ENCODE assay signal across 8 mouse cellular contexts in the genomic region with DNA sequence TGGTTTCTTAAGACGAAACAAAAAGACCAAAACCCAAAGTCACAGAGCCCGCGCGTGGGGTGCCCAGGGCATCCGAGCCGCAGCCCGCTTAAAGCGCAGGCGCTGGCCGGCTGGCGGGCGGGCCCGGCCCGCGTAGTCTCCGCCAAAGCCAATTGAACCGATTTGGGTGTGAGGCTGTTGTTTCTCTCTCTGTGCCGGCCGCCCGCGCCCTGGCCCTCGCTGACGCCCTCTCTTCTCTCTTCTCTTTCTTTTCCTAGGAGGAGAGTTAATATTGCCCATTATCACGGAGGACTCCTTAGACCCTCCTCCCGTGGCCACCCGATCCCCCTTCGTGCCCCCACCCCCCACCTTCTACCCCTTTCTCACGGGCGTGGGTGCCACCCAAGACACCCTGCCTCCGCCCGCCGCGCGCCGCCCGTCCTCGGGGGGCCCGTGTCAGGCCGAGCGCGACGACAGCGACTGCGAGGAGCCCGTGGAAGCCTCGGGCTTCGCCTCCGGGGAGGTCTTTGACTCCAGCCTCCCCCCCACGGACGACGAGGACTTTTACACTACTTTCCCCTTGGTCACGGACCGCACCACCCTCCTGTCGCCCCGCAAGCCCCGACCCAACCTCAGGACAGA. TPM values are rescaled to one million over a fixed set of nuclear protein-coding genes. Genes with fewer than 3 reads are reported as not detected.
A peak's percentile ranks its signal among the peaks of the same experiment; 100 is the strongest.
DNase-seq lines count a peak whose midpoint lies in the region; ATAC-seq lines count a peak whose summit lies in the region.

No protein-coding gene starts in this region.

- peaks cover 24% of the 10 kb centered on the region for H3K27me3 ChIP-seq in embryonic facial prominence, embryonic 11.5 days (ENCODE audit: control insufficient read depth, insufficient read depth, low read length)
- peaks cover 66% of the 10 kb centered on the region for H3K27me3 ChIP-seq in limb, embryonic 15.5 days
- H3K27me3 ChIP-seq in neural tube, embryonic 12.5 days (replicated peaks), result peaks cover 7% of the 10 kb centered on the region

- peak; percentile 18 for DNase-seq in ovary, postnatal 10 days (ENCODE audit: low spot score)
- DNase-seq in ovary, adult 18-20 months (ENCODE audit: low spot score), result no peak
- peak; percentile 64 for DNase-seq in embryonic facial prominence, embryonic 11.5 days (ENCODE audit: low spot score)
- peak; percentile 54 to 59 for DNase-seq in heart, postnatal 36 days
- DNase-seq in layer of hippocampus, adult 8-10 months (ENCODE audit: low spot score in 2 of 2), result no peak

- peak overlapping the region; percentile 34 for H3K4me3 ChIP-seq in embryonic facial prominence, embryonic 11.5 days (ENCODE audit: low read depth, low read length)
- H3K4me3 ChIP-seq in limb, embryonic 15.5 days, result peak overlapping the region; percentile 44
- H3K4me3 ChIP-seq in neural tube, embryonic 12.5 days, result peak overlapping the region; percentile 49

- H3K36me3 ChIP-seq in embryonic facial prominence, embryonic 11.5 days (replicated peaks; ENCODE audit: control insufficient read depth, insufficient read depth, low read depth, low read length), result no peaks in the 10 kb centered on the region
- no peaks in the 10 kb centered on the region for H3K36me3 ChIP-seq in limb, embryonic 15.5 days
- H3K36me3 ChIP-seq in neural tube, embryonic 12.5 days, result peaks cover 8% of the 10 kb centered on the region

- no peak overlapping the region for H3K27ac ChIP-seq in embryonic facial prominence, embryonic 11.5 days (replicated peaks; ENCODE audit: low read depth, low read length)
- no peak overlapping the region for H3K27ac ChIP-seq in limb, embryonic 15.5 days
- H3K27ac ChIP-seq in neural tube, embryonic 12.5 days, result peak overlapping the region; percentile 75

- intact Hi-C loops in heart, postnatal 36 days (cut with DNase I), result no loop called here

- H3K9me3 ChIP-seq in embryonic facial prominence, embryonic 11.5 days (replicated peaks; ENCODE audit: control insufficient read depth, low read length), result no peaks in the 10 kb centered on the region
- H3K9me3 ChIP-seq in limb, embryonic 15.5 days, result no peaks in the 10 kb centered on the region
- no peaks in the 10 kb centered on the region for H3K9me3 ChIP-seq in neural tube, embryonic 12.5 days

- no peak for ATAC-seq in embryonic facial prominence, embryonic 11.5 days (replicated peaks; ENCODE audit: insufficient number of reproducible peaks, low FRiP score, low TSS enrichment, low read depth)
- ATAC-seq in limb, embryonic 15.5 days (ENCODE audit: insufficient number of reproducible peaks, low FRiP score, low TSS enrichment, low read depth), result no peak
- ATAC-seq in neural tube, embryonic 12.5 days (ENCODE audit: low FRiP score, low read depth), result peak; percentile 18; the same call in 1 of the 2 replicates
- no peak for ATAC-seq in activated CD4-positive, CD25-positive, alpha-beta regulatory T cell, adult 4 months

- H3K4me2 ChIP-seq in embryonic facial prominence, embryonic 11.5 days (ENCODE audit: low read depth, low read length), result peak overlapping the region; percentile 73
- H3K4me2 ChIP-seq in limb, embryonic 15.5 days, result peak overlapping the region; percentile 80
- H3K4me2 ChIP-seq in neural tube, embryonic 12.5 days (replicated peaks), result peak overlapping the region; percentile 83

- H3K9ac ChIP-seq in embryonic facial prominence, embryonic 11.5 days (replicated peaks; ENCODE audit: low read length), result peak overlapping the region; percentile 56
- peak overlapping the region; percentile 35 for H3K9ac ChIP-seq in limb, embryonic 15.5 days
- H3K9ac ChIP-seq in neural tube, embryonic 12.5 days, result peak overlapping the region; percentile 86

- H3K4me1 ChIP-seq in embryonic facial prominence, embryonic 11.5 days (ENCODE audit: control insufficient read depth, insufficient read depth, low read length), result peaks cover 4% of the 10 kb centered on the region
- peaks cover 21% of the 10 kb centered on the region for H3K4me1 ChIP-seq in limb, embryonic 15.5 days
- peaks cover 55% of the 10 kb centered on the region for H3K4me1 ChIP-seq in neural tube, embryonic 12.5 days

- WGBS in embryonic facial prominence, embryonic 11.5 days, result under 1% methylated on average over 55 of the region's 56 CpGs
- WGBS in limb, embryonic 15.5 days, result 1% methylated on average over 56 of the region's 56 CpGs
- under 1% methylated on average over 56 of the region's 56 CpGs for WGBS in neural tube, embryonic 12.5 days

RNA-seq across cellular contexts. Expression of gene Slc22a12, which starts 11.7 kb away (rescaled TPM):
- not detected in 2 replicates for polyA plus RNA-seq in embryonic facial prominence, embryonic 11.5 days (2014; fragmentation: Nextera tagmentation; extraction: Ambion mirVana)
- total RNA-seq in heart, postnatal 36 days (2021), result not detected
- not detected in 2 replicates for polyA plus RNA-seq in limb, embryonic 15.5 days (2015; fragmentation: Nextera tagmentation; extraction: Ambion mirVana)
- not detected in 2 replicates for polyA plus RNA-seq in neural tube, embryonic 12.5 days (2016; fragmentation: Nextera tagmentation; extraction: Ambion mirVana)
- total RNA-seq in layer of hippocampus, adult 8-10 months (2022), result 1 to 10 TPM in 2 of 4 experiments, under 1 TPM in 2; 0.50 to 1.3 (median 0.96) TPM
- not detected for polyA plus RNA-seq in activated CD4-positive, CD25-positive, alpha-beta regulatory T cell, adult 4 months (2017; shearing (Covaris generic))

Comparison
In these comparisons a context has a peak if more than half of its experiments do, and no peak if none do; other contexts are left out.
1. DNase-seq: peak in ovary, postnatal 10 days (single experiment), embryonic facial prominence, embryonic 11.5 days (single experiment) and heart, postnatal 36 days (2 of 2); none in ovary, adult 18-20 months (single experiment) and layer of hippocampus, adult 8-10 months (0 of 2).
2. H3K9ac ChIP-seq: peak in every context shown above with its lines; median percentile 86 in neural tube, embryonic 12.5 days; 56 in embryonic facial prominence, embryonic 11.5 days; 35 in limb, embryonic 15.5 days.
3. Peak in every context shown above with its lines, with median percentiles within 50 percentile points of each other: H3K4me2 ChIP-seq and H3K4me3 ChIP-seq.